Mouse (Mus musculus): ENCODE results near the gene Ccnd3.

- no peak for TF ChIP-seq POLR2A (IDR thresholded peaks at IDR 0.05; ENCODE audit: low read depth, low read length)
- TF ChIP-seq CTCF (conservative IDR thresholded peaks at IDR 0.05; ENCODE audit: insufficient read depth, insufficient read length, low read depth, low read length) = no peak
These were observed 32.2 kb upstream of the Ccnd3 start for GRCm38 (mm10) chr17:47472435-47473350.
